Mouse (Mus musculus): ENCODE results near the gene Neurog3. TPM values are rescaled to one million over a fixed set of nuclear protein-coding genes. Genes with fewer than 3 reads are reported as not detected.
A peak's percentile ranks its signal among the peaks of the same experiment; 100 is the strongest.

Gene Neurog3
- total RNA-seq (2021): not detected

- no peak for DNase-seq
- intact Hi-C loops (cut with DNase I): no loop called here
These were observed at the start of gene Neurog3 for GRCm38 (mm10) chr10:62132691-62133281. TSS of gene Neurog3 (plus strand) at chr10:62133090.

- no peak for DNase-seq
- intact Hi-C loops (cut with DNase I): no loop called here
These were observed 46.8 kb upstream of the Neurog3 start for GRCm38 (mm10) chr10:62086044-62086443.

GRCm38 (mm10) chr10:62086826-62087225, 46.1 kb upstream of the Neurog3 start:
- DNase-seq: no peak
- intact Hi-C loops (cut with DNase I): no loop called here

GRCm38 (mm10) chr10:62088411-62088810, 44.5 kb upstream of the Neurog3 start:
- DNase-seq: no peak
- intact Hi-C loops (cut with DNase I): no loop called here

- intact Hi-C loops (cut with DNase I): no loop called here
- no peak for DNase-seq
These were observed 43.8 kb upstream of the Neurog3 start for GRCm38 (mm10) chr10:62089071-62089470.

GRCm38 (mm10) chr10:62089486-62089885, 43.4 kb upstream of the Neurog3 start:
- no peak for DNase-seq

GRCm38 (mm10) chr10:62093903-62094302, 39.0 kb upstream of the Neurog3 start:
- no peak for DNase-seq
- intact Hi-C loops (cut with DNase I): no loop called here

More at GRCm38 (mm10) chr10:62089486-62089885, 43.4 kb upstream of the Neurog3 start:
- intact Hi-C loops (cut with DNase I): no loop called here

- intact Hi-C loops (cut with DNase I): no loop called here
- DNase-seq: no peak
These were observed 38.5 kb upstream of the Neurog3 start for GRCm38 (mm10) chr10:62094401-62094800.

GRCm38 (mm10) chr10:62099749-62100403, 33.0 kb upstream of the Neurog3 start:
- intact Hi-C loops (cut with DNase I): loop anchor here (5.0 to 10.0 kb wide), 3 partner anchors 43 to 263 kb away; no protein-coding TSS in a partner anchor
- peak; percentile 43 for DNase-seq

GRCm38 (mm10) chr10:62101504-62102439, 31.1 kb upstream of the Neurog3 start:
- intact Hi-C loops (cut with DNase I): loop anchor here (2.0 to 10.0 kb wide), 4 partner anchors 44 to 264 kb away; no protein-coding TSS in a partner anchor
- DNase-seq: peak; percentile 89

GRCm38 (mm10) chr10:62104835-62105576, 27.9 kb upstream of the Neurog3 start:
- peak; percentile 79 for DNase-seq
- intact Hi-C loops (cut with DNase I): loop anchor here (2.0 to 10.0 kb wide), 4 partner anchors 48 to 268 kb away; no protein-coding TSS in a partner anchor

- intact Hi-C loops (cut with DNase I): loop anchor here (10.0 kb wide), 1 partner anchor 138 kb away; no protein-coding TSS in a partner anchor
- no peak for DNase-seq
These were observed 25.8 kb upstream of the Neurog3 start for GRCm38 (mm10) chr10:62107048-62107447.

- intact Hi-C loops (cut with DNase I): no loop called here
- peak; percentile 89 for DNase-seq
These were observed 22.2 kb upstream of the Neurog3 start for GRCm38 (mm10) chr10:62110504-62111206.

GRCm38 (mm10) chr10:62111207-62111576, 21.7 kb upstream of the Neurog3 start:
- DNase-seq: no peak
- intact Hi-C loops (cut with DNase I): no loop called here

- intact Hi-C loops (cut with DNase I): no loop called here
- DNase-seq: peak; percentile 31
These were observed 18.8 kb upstream of the Neurog3 start for GRCm38 (mm10) chr10:62113865-62114647.

- intact Hi-C loops (cut with DNase I): no loop called here
- DNase-seq: no peak
These were observed 5.8 kb upstream of the Neurog3 start for GRCm38 (mm10) chr10:62127137-62127536.

- intact Hi-C loops (cut with DNase I): no loop called here
- DNase-seq: no peak
These were observed 5.1 kb upstream of the Neurog3 start for GRCm38 (mm10) chr10:62127711-62128231.

- DNase-seq: no peak
- intact Hi-C loops (cut with DNase I): no loop called here
These were observed 4.5 kb upstream of the Neurog3 start for GRCm38 (mm10) chr10:62128316-62128951.

Data from left cerebral cortex, postnatal 4 days (tissue).